Mouse (Mus musculus) brown adipose tissue, adult 24 weeks (tissue): ENCODE measurements around the gene Asb14. TPM values are rescaled to one million over a fixed set of nuclear protein-coding genes. Genes with fewer than 3 reads are reported as not detected.
"Not testable (repeated sequence)": the region's sequence is repeated elsewhere in the genome, so short reads cannot be mapped to it uniquely, and the experiment has no call there.

ENCODE experiments used
- H3K27ac ChIP-seq: fragments of 200-500 bp; replicated peaks from 2 replicates; pipeline ENCODE4 v1.5.1; 2012; ENCODE audit warnings: low read depth, mild to moderate bottlenecking, low read length
- H3K4me1 ChIP-seq: fragments of 200-500 bp; 2 replicates; pipeline ENCODE4 v1.6.1; 2012; ENCODE audit warnings: low read length, mixed read lengths; ENCODE audit not compliant: control insufficient read depth, insufficient read depth, insufficient read length
- H3K4me3 ChIP-seq: fragments of 200-500 bp; 2 replicates; pipeline ENCODE4 v1.5.1; 2012; ENCODE audit warnings: low read depth, mild to moderate bottlenecking, low read length, moderate library complexity; ENCODE audit not compliant: insufficient read depth
- polyA plus RNA-seq: library from polyadenylated mRNA; stranded (reverse); fragments of >200 nt; gene quantifications from 2 replicates; pipeline ENCODE4 v1.2.4, GENCODE M21; 2012; ENCODE audit not compliant: missing spikeins, insufficient read depth, insufficient read length

Gene Asb14
- polyA plus RNA-seq, 1 experiment, result 0.71 TPM

- Histone ChIP-seq H3K27ac (0 out of 2 replicates have a peak overlapping the region, but pooled peaks have one; percentile 3), H3K4me3 (no peak overlapping the region), H3K4me1 (no peaks in the 10 kb centered on the region)
Measured at GRCm38 (mm10) chr14:26911826-26912225, 17.5 kb downstream of the Asb14 start.

GRCm38 (mm10) chr14:26913681-26914268, 19.4 kb downstream of the Asb14 start:
- no peak overlapping the region for H3K27ac ChIP-seq
- H3K4me1 ChIP-seq, result no peaks in the 10 kb centered on the region
- no peak overlapping the region for H3K4me3 ChIP-seq

- H3K27ac ChIP-seq, result no peak overlapping the region
Measured at GRCm38 (mm10) chr14:26919310-26919709, 25.0 kb downstream of the Asb14 start.

GRCm38 (mm10) chr14:26923702-26924421, 29.5 kb downstream of the Asb14 start:
- H3K27ac ChIP-seq, result no peak overlapping the region
- no peaks in the 10 kb centered on the region for H3K4me1 ChIP-seq
- H3K4me3 ChIP-seq, result no peak overlapping the region

More at GRCm38 (mm10) chr14:26919310-26919709, 25.0 kb downstream of the Asb14 start:
- Histone ChIP-seq H3K4me3 (no peak overlapping the region), H3K4me1 (no peaks in the 10 kb centered on the region)

- H3K4me1 ChIP-seq, result no peaks in the 10 kb centered on the region
- H3K4me3 ChIP-seq, result no peak overlapping the region
- H3K27ac ChIP-seq, result no peak overlapping the region
Measured at GRCm38 (mm10) chr14:26934891-26935290, 40.5 kb downstream of the Asb14 start.

- no peak overlapping the region for H3K4me3 ChIP-seq
- no peaks in the 10 kb centered on the region for H3K4me1 ChIP-seq
- no peak overlapping the region for H3K27ac ChIP-seq
Measured at GRCm38 (mm10) chr14:26935558-26935957, 41.2 kb downstream of the Asb14 start.

- not testable (repeated sequence) for H3K4me1 ChIP-seq, H3K4me3 ChIP-seq, H3K27ac ChIP-seq
Measured at GRCm38 (mm10) chr14:26956139-26956538, 61.8 kb downstream of the Asb14 start.

GRCm38 (mm10) chr14:26960518-26960917, 66.2 kb downstream of the Asb14 start:
- Histone ChIP-seq H3K4me3 (no peak overlapping the region), H3K27ac (no peak overlapping the region), H3K4me1 (no peaks in the 10 kb centered on the region)

Other genes starting within 250 kb of the Asb14 start
- gene Pde12, start 224.7 kb upstream of the Asb14 start, polyA plus RNA-seq, result 4.6 and 5.6 TPM in 2 replicates
- gene Dnah12, start 201.3 kb upstream of the Asb14 start, polyA plus RNA-seq, result 0.08 TPM in 1 of 2 replicates, not detected in the other
- gene Appl1, start 76.7 kb downstream of the Asb14 start, polyA plus RNA-seq, result 7.0 and 18.7 TPM in 2 replicates
- gene Hesx1, start 99.9 kb downstream of the Asb14 start, polyA plus RNA-seq, result not detected in 2 replicates
- gene Il17rd, start 144.4 kb downstream of the Asb14 start, polyA plus RNA-seq, result 0.67 and 0.79 TPM in 2 replicates
- 8.0 and 8.9 TPM in 2 replicates for gene Arhgef3, start 220.3 kb downstream of the Asb14 start, polyA plus RNA-seq